Mouse (Mus musculus) R1 (cell line): ENCODE results near the gene Haus5.
A peak's percentile ranks its signal among the peaks of the same experiment; 100 is the strongest.

Experiments used
- DNase-seq: peaks from one replicate; pipeline ENCODE4 v3.0.0-alpha.2; 2018; ENCODE audit warnings: low read depth, low spot score

Gene Haus5

GRCm38 (mm10) chr7:30664529-30665200 lies at the start of gene Haus5:
Gene Haus5 (minus strand): TSS chr7:30664994.
- DNase-seq: peak; percentile 96

GRCm38 (mm10) chr7:30711942-30712341 lies 47.1 kb upstream of the Haus5 start, which contains the start of gene Atp4a:
Gene Atp4a (plus strand): TSS chr7:30712209.
- DNase-seq: no peak

- no peak for DNase-seq
Measured at GRCm38 (mm10) chr7:30707441-30707840, 42.6 kb upstream of the Haus5 start.

- no peak for DNase-seq
Measured at GRCm38 (mm10) chr7:30706214-30706882, 41.6 kb upstream of the Haus5 start.

GRCm38 (mm10) chr7:30698589-30698988 lies 33.8 kb upstream of the Haus5 start, which contains the start of gene 2200002J24Rik:
Gene 2200002J24Rik (plus strand): TSS chr7:30698926.
- DNase-seq: peak; percentile 91

- no peak for DNase-seq
Measured at GRCm38 (mm10) chr7:30698101-30698500, 33.3 kb upstream of the Haus5 start.

GRCm38 (mm10) chr7:30688325-30688724 lies 23.5 kb upstream of the Haus5 start:
- DNase-seq: no peak

GRCm38 (mm10) chr7:30683425-30683824 lies 18.6 kb upstream of the Haus5 start:
- DNase-seq: no peak

GRCm38 (mm10) chr7:30681897-30682296 lies 17.1 kb upstream of the Haus5 start:
- no peak for DNase-seq

- no peak for DNase-seq
Measured at GRCm38 (mm10) chr7:30678263-30678975, 13.6 kb upstream of the Haus5 start.

GRCm38 (mm10) chr7:30671480-30671879 lies 6.7 kb upstream of the Haus5 start, which contains the start of gene Pmis2:
Gene Pmis2 (minus strand): TSS chr7:30671605.
- peak; percentile 87 for DNase-seq

- DNase-seq: peak; percentile 87
Measured at GRCm38 (mm10) chr7:30669229-30669628, 4.4 kb upstream of the Haus5 start.

- peak; percentile 54 for DNase-seq
Measured at GRCm38 (mm10) chr7:30665321-30665720, 527 bp upstream of the Haus5 start.

- peak; percentile 100 for DNase-seq
Measured at GRCm38 (mm10) chr7:30649591-30650540, 14.9 kb downstream of the Haus5 start, which contains the start of gene Rbm42. Gene Rbm42 (minus strand): TSS chr7:30650317.

GRCm38 (mm10) chr7:30639083-30639482 lies 25.7 kb downstream of the Haus5 start:
- DNase-seq: peak; percentile 67

- DNase-seq: no peak
Measured at GRCm38 (mm10) chr7:30636395-30636794, 28.4 kb downstream of the Haus5 start.

- DNase-seq: no peak
Measured at GRCm38 (mm10) chr7:30635752-30636151, 29.0 kb downstream of the Haus5 start, which contains the start of gene Etv2. Gene Etv2 (minus strand): TSS chr7:30635852.

- peak; percentile 89 for DNase-seq
Measured at GRCm38 (mm10) chr7:30634621-30635020, 30.2 kb downstream of the Haus5 start.

GRCm38 (mm10) chr7:30633762-30634412 lies 30.9 kb downstream of the Haus5 start:
- peak; percentile 52 for DNase-seq

- DNase-seq: no peak
Measured at GRCm38 (mm10) chr7:30629013-30629412, 35.8 kb downstream of the Haus5 start.
